In genomic region chr7:118118426-118118825, GRCm38 (mm10) we compare ENCODE assay signal across 24 mouse cellular contexts. TPM values are rescaled to one million over a fixed set of nuclear protein-coding genes. Genes with fewer than 3 reads are reported as not detected.
A peak's percentile ranks its signal among the peaks of the same experiment; 100 is the strongest.
DNase-seq lines count a peak whose midpoint lies in the region; ATAC-seq and TF ChIP-seq lines count a peak whose summit lies in the region.
"Had no signal": no experiment of that assay in that cellular context is flagged by ENCODE, and none has a peak within 500 bp of the region (broad histone marks: within the 10 kb centered on the region; RNA-seq: fewer than 3 reads in every experiment).

No protein-coding gene starts in this region.

- H3K4me3 ChIP-seq in kidney, adult 2 months (ENCODE audit: insufficient read depth, low read depth, low read length): no peak overlapping the region
- no peak overlapping the region for H3K4me3 ChIP-seq in lung, embryonic 15.5 days
- no peak overlapping the region for H3K4me3 ChIP-seq in stomach, embryonic 15.5 days (replicated peaks)
- H3K4me3 ChIP-seq in stomach, postnatal 0 days (ENCODE audit: low read depth, low read length): no peak overlapping the region
- no peak overlapping the region for H3K4me3 ChIP-seq in forebrain, postnatal 0 days (ENCODE audit: low read depth, low read length)
- H3K4me3 ChIP-seq: embryonic facial prominence, embryonic 13.5 days; erythroblast, embryonic 14.5 days; forebrain, embryonic 12.5 days; gastrocnemius, adult 2 months; heart, embryonic 15.5 days; hindbrain, embryonic 13.5 days; megakaryocyte, embryonic 14.5 days; midbrain, embryonic 15.5 days; myocyte; neural tube, embryonic 15.5 days had no signal

- no peak for TF ChIP-seq EP300 in stomach, postnatal 0 days (optimal IDR thresholded peaks at IDR 0.05)

- H3K4me1 ChIP-seq in kidney, adult 2 months (ENCODE audit: control insufficient read depth, insufficient read depth, low read length): peaks cover 32% of the 10 kb centered on the region
- peaks cover 24% of the 10 kb centered on the region for H3K4me1 ChIP-seq in lung, embryonic 15.5 days
- peaks cover 13% of the 10 kb centered on the region for H3K4me1 ChIP-seq in stomach, embryonic 15.5 days
- peaks cover 5% of the 10 kb centered on the region; the same call in 1 of the 2 replicates for H3K4me1 ChIP-seq in stomach, postnatal 0 days (replicated peaks; ENCODE audit: control insufficient read depth, insufficient read depth)
- peaks cover 10% of the 10 kb centered on the region for H3K4me1 ChIP-seq in forebrain, postnatal 0 days (ENCODE audit: insufficient read depth)

- no peak for DNase-seq in kidney, adult 2 months
- DNase-seq in kidney, adult 11 months: no peak
- no peak for DNase-seq in lung, adult 18-20 months
- DNase-seq in stomach, postnatal 0 days (ENCODE audit: low spot score): no peak
- DNase-seq in forebrain, postnatal 0 days: no peak
- no peak for DNase-seq in left cerebral cortex, postnatal 4 days
- DNase-seq: cerebellum, adult 18-20 months; cerebellum, postnatal 25 days; gastrocnemius, adult 2 months; heart, postnatal 36 days; layer of hippocampus, adult 9-11 months; right cerebral cortex, adult 18-20 months had no signal

- peaks cover 7% of the 10 kb centered on the region for H3K36me3 ChIP-seq in kidney, adult 2 months (ENCODE audit: control insufficient read depth, insufficient read depth, low read length)
- peaks cover 61% of the 10 kb centered on the region for H3K36me3 ChIP-seq in lung, embryonic 15.5 days
- peaks cover 28% of the 10 kb centered on the region for H3K36me3 ChIP-seq in stomach, embryonic 15.5 days
- peaks cover 14% of the 10 kb centered on the region for H3K36me3 ChIP-seq in stomach, postnatal 0 days (ENCODE audit: control insufficient read depth, insufficient read depth, low read length)
- peaks cover 54% of the 10 kb centered on the region for H3K36me3 ChIP-seq in forebrain, postnatal 0 days (ENCODE audit: insufficient read depth)

- H3K9ac ChIP-seq in lung, embryonic 15.5 days: no peak overlapping the region
- H3K9ac ChIP-seq in stomach, embryonic 15.5 days: no peak overlapping the region
- H3K9ac ChIP-seq in stomach, postnatal 0 days (ENCODE audit: low read length): no peak overlapping the region; the same call in 1 of the 2 replicates
- H3K9ac ChIP-seq in forebrain, postnatal 0 days: no peak overlapping the region
- H3K9ac ChIP-seq: embryonic facial prominence, embryonic 13.5 days; forebrain, embryonic 12.5 days; heart, embryonic 15.5 days; hindbrain, embryonic 13.5 days; midbrain, embryonic 15.5 days; neural tube, embryonic 15.5 days had no signal

- TF ChIP-seq POLR2A in kidney, adult 2 months (IDR thresholded peaks at IDR 0.05; ENCODE audit: low read depth, low read length): no peak

- no peak overlapping the region for H3K4me2 ChIP-seq in lung, embryonic 15.5 days
- H3K4me2 ChIP-seq in stomach, embryonic 15.5 days: no peak overlapping the region
- H3K4me2 ChIP-seq in stomach, postnatal 0 days (replicated peaks; ENCODE audit: low read depth): no peak overlapping the region
- no peak overlapping the region for H3K4me2 ChIP-seq in forebrain, postnatal 0 days (ENCODE audit: low read depth)
- H3K4me2 ChIP-seq: embryonic facial prominence, embryonic 13.5 days; forebrain, embryonic 12.5 days; heart, embryonic 15.5 days; hindbrain, embryonic 13.5 days; midbrain, embryonic 15.5 days; neural tube, embryonic 15.5 days had no signal

- H3K9me3 ChIP-seq in lung, embryonic 15.5 days: no peaks in the 10 kb centered on the region
- H3K9me3 ChIP-seq in stomach, embryonic 15.5 days: no peaks in the 10 kb centered on the region
- H3K9me3 ChIP-seq in stomach, postnatal 0 days (ENCODE audit: control insufficient read depth, low read length): no peaks in the 10 kb centered on the region
- no peaks in the 10 kb centered on the region for H3K9me3 ChIP-seq in forebrain, postnatal 0 days (ENCODE audit: low read length)
- H3K9me3 ChIP-seq: embryonic facial prominence, embryonic 13.5 days; forebrain, embryonic 12.5 days; heart, embryonic 15.5 days; hindbrain, embryonic 13.5 days; megakaryocyte, embryonic 14.5 days; midbrain, embryonic 15.5 days; neural tube, embryonic 15.5 days had no signal

- H3K27ac ChIP-seq in kidney, adult 2 months (ENCODE audit: insufficient read depth, low read depth, low read length): peak overlapping the region; percentile 81
- H3K27ac ChIP-seq in lung, embryonic 15.5 days: peak overlapping the region; percentile 11; the same call in 1 of the 2 replicates
- H3K27ac ChIP-seq in stomach, embryonic 15.5 days: peak overlapping the region; percentile 22; the same call in 1 of the 2 replicates
- H3K27ac ChIP-seq in stomach, postnatal 0 days (replicated peaks): no peak overlapping the region
- H3K27ac ChIP-seq in forebrain, postnatal 0 days (ENCODE audit: low read depth, low read length): no peak overlapping the region
- H3K27ac ChIP-seq: gastrocnemius, adult 2 months; heart, embryonic 15.5 days; midbrain, embryonic 15.5 days; neural tube, embryonic 15.5 days had no signal

- no peak for ATAC-seq in lung, embryonic 15.5 days (ENCODE audit: borderline replicate concordance, extremely low read depth, low FRiP score, low TSS enrichment)
- no peak for ATAC-seq in stomach, embryonic 15.5 days (ENCODE audit: insufficient read depth, low FRiP score, low read depth)
- no peak for ATAC-seq in stomach, postnatal 0 days (ENCODE audit: low FRiP score, low TSS enrichment)
- ATAC-seq in forebrain, postnatal 0 days: no peak
- ATAC-seq: activated CD4-positive, CD25-positive, alpha-beta regulatory T cell, adult 4 months; midbrain, embryonic 15.5 days had no signal

- intact Hi-C loops in left cerebral cortex, postnatal 4 days (cut with DNase I): no loop called here

- WGBS in kidney, adult 2 months: 70% methylated on average over 3 of the region's 3 CpGs
- WGBS in lung, embryonic 15.5 days: 79% methylated on average over 3 of the region's 3 CpGs
- 84% methylated on average over 3 of the region's 3 CpGs for WGBS in stomach, embryonic 15.5 days
- 73% methylated on average over 3 of the region's 3 CpGs for WGBS in stomach, postnatal 0 days
- WGBS in forebrain, postnatal 0 days: 84% methylated on average over 3 of the region's 3 CpGs

- TF ChIP-seq CTCF in kidney, adult 2 months (conservative IDR thresholded peaks at IDR 0.05; ENCODE audit: insufficient read depth, insufficient read length, low read depth, low read length): no peak
- no peak for TF ChIP-seq CTCF in stomach, postnatal 0 days (IDR thresholded peaks at IDR 0.05; ENCODE audit: low read depth)
- no peak for TF ChIP-seq CTCF in forebrain, postnatal 0 days (IDR thresholded peaks at IDR 0.05; ENCODE audit: low read depth)

- no peaks in the 10 kb centered on the region for H3K27me3 ChIP-seq in kidney, adult 2 months (replicated peaks; ENCODE audit: control insufficient read depth, insufficient read depth, low read length)
- H3K27me3 ChIP-seq in lung, embryonic 15.5 days: no peaks in the 10 kb centered on the region
- no peaks in the 10 kb centered on the region for H3K27me3 ChIP-seq in stomach, embryonic 15.5 days (replicated peaks)
- no peaks in the 10 kb centered on the region for H3K27me3 ChIP-seq in stomach, postnatal 0 days (ENCODE audit: control insufficient read depth, insufficient read depth, low read length)
- H3K27me3 ChIP-seq in forebrain, postnatal 0 days (ENCODE audit: insufficient read depth, low read length): no peaks in the 10 kb centered on the region
- H3K27me3 ChIP-seq: embryonic facial prominence, embryonic 13.5 days; forebrain, embryonic 12.5 days; heart, embryonic 15.5 days; hindbrain, embryonic 13.5 days; megakaryocyte, embryonic 14.5 days; midbrain, embryonic 15.5 days; neural tube, embryonic 15.5 days had no signal

RNA-seq across cellular contexts. Expression of gene Rps15a, which starts 2.4 kb away (rescaled TPM):
- polyA plus RNA-seq in kidney, adult 2 months (2012; rRNA removed): 1,038 and 1,225 TPM in 2 replicates
- polyA plus RNA-seq in lung, embryonic 15.5 days (2015; fragmentation: Nextera tagmentation; extraction: Ambion mirVana): 769 and 810 TPM in 2 replicates
- polyA plus RNA-seq in stomach, embryonic 15.5 days (2015; fragmentation: Nextera tagmentation; extraction: Ambion mirVana): 712 and 730 TPM in 2 replicates
- 610 and 623 TPM in 2 replicates for polyA plus RNA-seq in stomach, postnatal 0 days (2015; fragmentation: Nextera tagmentation; extraction: Ambion mirVana)
- total RNA-seq in forebrain, postnatal 0 days (2014; rRNA removed): 192 and 221 TPM in 2 replicates
- polyA plus RNA-seq in forebrain, postnatal 0 days (2015; fragmentation: Nextera tagmentation; extraction: Ambion mirVana): 384 and 597 TPM in 2 replicates
- total RNA-seq in left cerebral cortex, postnatal 4 days (2021): 100 to 1,000 TPM; 738 to 789 TPM

RNA-seq across cellular contexts. Expression of gene Arl6ip1, which starts 11.0 kb away (rescaled TPM):
- 234 and 344 TPM in 2 replicates for polyA plus RNA-seq in kidney, adult 2 months (2012; rRNA removed)
- polyA plus RNA-seq in lung, embryonic 15.5 days (2015; fragmentation: Nextera tagmentation; extraction: Ambion mirVana): 500 and 550 TPM in 2 replicates
- polyA plus RNA-seq in stomach, embryonic 15.5 days (2015; fragmentation: Nextera tagmentation; extraction: Ambion mirVana): 438 and 451 TPM in 2 replicates
- 264 and 345 TPM in 2 replicates for polyA plus RNA-seq in stomach, postnatal 0 days (2015; fragmentation: Nextera tagmentation; extraction: Ambion mirVana)
- total RNA-seq in forebrain, postnatal 0 days (2014; rRNA removed): 292 and 386 TPM in 2 replicates
- polyA plus RNA-seq in forebrain, postnatal 0 days (2015; fragmentation: Nextera tagmentation; extraction: Ambion mirVana): 588 and 659 TPM in 2 replicates
- 100 to 1,000 TPM; 177 to 189 TPM for total RNA-seq in left cerebral cortex, postnatal 4 days (2021)

Comparison
In these comparisons a context has a peak if more than half of its experiments do, and no peak if none do; other contexts are left out.
1. H3K27ac ChIP-seq: peak in kidney, adult 2 months (single experiment), lung, embryonic 15.5 days (single experiment) and stomach, embryonic 15.5 days (single experiment); none in stomach, postnatal 0 days (single experiment) and forebrain, postnatal 0 days (single experiment).